In genomic region chr13:19921084-19921827, GRCm38 (mm10) we compare ENCODE assay signal across 12 mouse cellular contexts.
DNase-seq lines count a peak whose midpoint lies in the region; ATAC-seq lines count a peak whose summit lies in the region.
"Had no signal": no experiment of that assay in that cellular context is flagged by ENCODE, and none has a peak within 500 bp of the region (broad histone marks: within the 10 kb centered on the region; RNA-seq: fewer than 3 reads in every experiment).

No protein-coding gene starts in this region.

- ATAC-seq in limb, embryonic 11.5 days (ENCODE audit: insufficient number of reproducible peaks, low FRiP score, low TSS enrichment, low read depth) = no peak
- peak; percentile 83 for ATAC-seq in forebrain, embryonic 13.5 days
- ATAC-seq in hindbrain, embryonic 16.5 days = peak; percentile 86
- peak; percentile 64; the same call in 1 of the 2 replicates for ATAC-seq in neural tube, embryonic 14.5 days (ENCODE audit: low read depth)

- H3K9ac ChIP-seq in limb, embryonic 11.5 days (ENCODE audit: low read length) = no peak overlapping the region
- H3K9ac ChIP-seq in forebrain, embryonic 13.5 days = no peak overlapping the region
- H3K9ac ChIP-seq in hindbrain, embryonic 16.5 days (ENCODE audit: low read depth, low read length) = no peak overlapping the region
- H3K9ac ChIP-seq in neural tube, embryonic 14.5 days (replicated peaks; ENCODE audit: low read depth, low read length) = no peak overlapping the region

- H3K36me3 ChIP-seq in limb, embryonic 11.5 days (ENCODE audit: control insufficient read depth, insufficient read depth, low read length) = no peaks in the 10 kb centered on the region
- no peaks in the 10 kb centered on the region for H3K36me3 ChIP-seq in limb, embryonic 10.5 days
- no peaks in the 10 kb centered on the region for H3K36me3 ChIP-seq in forebrain, embryonic 13.5 days (ENCODE audit: poor library complexity, severe bottlenecking)
- no peaks in the 10 kb centered on the region for H3K36me3 ChIP-seq in hindbrain, embryonic 16.5 days (ENCODE audit: control insufficient read depth, insufficient read depth, low read length)
- no peaks in the 10 kb centered on the region for H3K36me3 ChIP-seq in neural tube, embryonic 14.5 days (ENCODE audit: control insufficient read depth, insufficient read depth, low read length)

- H3K4me3 ChIP-seq in limb, embryonic 11.5 days (ENCODE audit: low read depth, low read length) = no peak overlapping the region
- no peak overlapping the region for H3K4me3 ChIP-seq in limb, embryonic 10.5 days
- H3K4me3 ChIP-seq in forebrain, embryonic 13.5 days = no peak overlapping the region
- no peak overlapping the region for H3K4me3 ChIP-seq in hindbrain, embryonic 16.5 days (ENCODE audit: low read length)
- no peak overlapping the region for H3K4me3 ChIP-seq in neural tube, embryonic 14.5 days (ENCODE audit: low read depth, low read length)

- no peak overlapping the region for H3K27ac ChIP-seq in limb, embryonic 11.5 days (replicated peaks; ENCODE audit: low read depth, low read length)
- no peak overlapping the region for H3K27ac ChIP-seq in limb, embryonic 10.5 days
- no peak overlapping the region for H3K27ac ChIP-seq in forebrain, embryonic 13.5 days
- no peak overlapping the region for H3K27ac ChIP-seq in hindbrain, embryonic 16.5 days (ENCODE audit: low read depth, low read length)
- H3K27ac ChIP-seq in neural tube, embryonic 14.5 days (ENCODE audit: low read depth, low read length) = no peak overlapping the region

- no peak overlapping the region for H3K4me2 ChIP-seq in limb, embryonic 11.5 days (ENCODE audit: low read depth, severe bottlenecking)
- H3K4me2 ChIP-seq in forebrain, embryonic 13.5 days = no peak overlapping the region
- no peak overlapping the region for H3K4me2 ChIP-seq in hindbrain, embryonic 16.5 days (ENCODE audit: low read length)
- H3K4me2 ChIP-seq in neural tube, embryonic 14.5 days (ENCODE audit: low read depth, low read length) = no peak overlapping the region

- no peaks in the 10 kb centered on the region for H3K4me1 ChIP-seq in limb, embryonic 11.5 days (ENCODE audit: control insufficient read depth, insufficient read depth, low read length)
- H3K4me1 ChIP-seq in limb, embryonic 10.5 days = no peaks in the 10 kb centered on the region
- no peaks in the 10 kb centered on the region for H3K4me1 ChIP-seq in forebrain, embryonic 13.5 days
- H3K4me1 ChIP-seq in hindbrain, embryonic 16.5 days (ENCODE audit: control insufficient read depth, insufficient read depth, low read depth, low read length) = peaks cover 4% of the 10 kb centered on the region; the same call in 1 of the 2 replicates
- no peaks in the 10 kb centered on the region for H3K4me1 ChIP-seq in neural tube, embryonic 14.5 days (ENCODE audit: control insufficient read depth, insufficient read depth, low read length)

- 92% methylated on average over 1 of the region's 1 CpGs for WGBS in limb, embryonic 11.5 days
- 76% methylated on average over 1 of the region's 1 CpGs for WGBS in limb, embryonic 10.5 days
- 70% methylated on average over 1 of the region's 1 CpGs for WGBS in forebrain, embryonic 13.5 days
- whole genome bisulfite sequencing in hindbrain, embryonic 16.5 days = 75% methylated on average over 1 of the region's 1 CpGs
- 71% methylated on average over 1 of the region's 1 CpGs for WGBS in neural tube, embryonic 14.5 days

- peaks cover 2% of the 10 kb centered on the region; the same call in 1 of the 2 replicates for H3K9me3 ChIP-seq in limb, embryonic 11.5 days (ENCODE audit: control insufficient read depth, low read length)
- no peaks in the 10 kb centered on the region for H3K9me3 ChIP-seq in limb, embryonic 10.5 days (replicated peaks)
- peaks cover 5% of the 10 kb centered on the region; the same call in 1 of the 2 replicates for H3K9me3 ChIP-seq in forebrain, embryonic 13.5 days (replicated peaks)
- no peaks in the 10 kb centered on the region for H3K9me3 ChIP-seq in hindbrain, embryonic 16.5 days (ENCODE audit: control insufficient read depth, low read length)
- H3K9me3 ChIP-seq in neural tube, embryonic 14.5 days (ENCODE audit: control insufficient read depth, low read length) = no peaks in the 10 kb centered on the region

- peak; percentile 18 for DNase-seq in limb, embryonic 11.5 days (ENCODE audit: low spot score)
- DNase-seq in limb, embryonic 10.5 days (ENCODE audit: low spot score) = no peak
- DNase-seq in testis, postnatal 14 days (ENCODE audit: low spot score) = no peak
- no peak for DNase-seq in adrenal gland, postnatal 14 days
- DNase-seq: adrenal gland, adult 2 months; cerebellum, postnatal 14 days; gastrocnemius, postnatal 14 days; left cerebral cortex, postnatal 4 days; thymus, postnatal 4 days had no signal

- no peaks in the 10 kb centered on the region for H3K27me3 ChIP-seq in limb, embryonic 11.5 days (ENCODE audit: control insufficient read depth, insufficient read depth, low read length)
- no peaks in the 10 kb centered on the region for H3K27me3 ChIP-seq in limb, embryonic 10.5 days (ENCODE audit: low read depth, poor library complexity, severe bottlenecking)
- H3K27me3 ChIP-seq in forebrain, embryonic 13.5 days = no peaks in the 10 kb centered on the region
- H3K27me3 ChIP-seq in hindbrain, embryonic 16.5 days (replicated peaks; ENCODE audit: control insufficient read depth, insufficient read depth, low read length) = no peaks in the 10 kb centered on the region
- H3K27me3 ChIP-seq in neural tube, embryonic 14.5 days (ENCODE audit: control insufficient read depth, insufficient read depth, low read length) = no peaks in the 10 kb centered on the region
